Mouse (Mus musculus) gonadal fat pad, adult 2 months (tissue): ENCODE data around the gene Rab19. TPM values are rescaled to one million over a fixed set of nuclear protein-coding genes. Genes with fewer than 3 reads are reported as not detected.
"Not testable (repeated sequence)": the region's sequence is repeated elsewhere in the genome, so short reads cannot be mapped to it uniquely, and the experiment has no call there.

Experiments
- DNase-seq: peaks from one replicate; pipeline ENCODE4 v3.0.0-alpha.2; 2012; ENCODE audit warnings: low read depth
- polyA plus RNA-seq: library from polyadenylated mRNA; depleted of rRNA; stranded (reverse); fragments of >200 nt; gene quantifications from 2 replicates; pipeline ENCODE4 v1.2.3, GENCODE M21; 2012; rRNA removed

Rab19 gene
- polyA plus RNA-seq, 1 experiment = 3.8 TPM

GRCm38 (mm10) chr6:39430722-39431121 is 49.7 kb downstream of the Rab19 start:
- no peak for DNase-seq

- no peak for DNase-seq
Observed at GRCm38 (mm10) chr6:39433174-39433573, 52.2 kb downstream of the Rab19 start.

GRCm38 (mm10) chr6:39433701-39434100 is 52.7 kb downstream of the Rab19 start:
- no peak for DNase-seq

GRCm38 (mm10) chr6:39434111-39434885 is 53.3 kb downstream of the Rab19 start:
- DNase-seq = no peak

GRCm38 (mm10) chr6:39434886-39435492 is 54.0 kb downstream of the Rab19 start:
- no peak for DNase-seq

- DNase-seq = no peak
Observed at GRCm38 (mm10) chr6:39435875-39436274, 54.9 kb downstream of the Rab19 start.

- DNase-seq = not testable (repeated sequence)
Observed at GRCm38 (mm10) chr6:39437519-39437918, 56.5 kb downstream of the Rab19 start.

Other genes with a start within 250 kb of the Rab19 start
- gene Kdm7a, start 174.4 kb upstream of the Rab19 start, polyA plus RNA-seq = 6.5 and 8.5 TPM in 2 replicates
- 34.3 and 45.3 TPM in 2 replicates for gene Slc37a3, start 3.5 kb upstream of the Rab19 start, polyA plus RNA-seq
- gene Mkrn1, start 39.3 kb downstream of the Rab19 start, polyA plus RNA-seq = 93.7 and 102 TPM in 2 replicates
- gene Dennd2a, start 176.7 kb downstream of the Rab19 start, polyA plus RNA-seq = 11.2 and 12.0 TPM in 2 replicates
- gene Adck2, start 192.7 kb downstream of the Rab19 start, polyA plus RNA-seq = 11.7 and 14.6 TPM in 2 replicates
- 0.68 and 1.7 TPM in 2 replicates for gene Gm42420, start 204.6 kb downstream of the Rab19 start, polyA plus RNA-seq
- gene Ndufb2, start 211.4 kb downstream of the Rab19 start, polyA plus RNA-seq = 200 and 365 TPM in 2 replicates